Mouse (Mus musculus): ENCODE measurements at regions not wholly inside any gene's neighbourhood (a gene's known extent, or its start where the extent isn't known, plus 50 kb on each side); places are given as distances from the start of the nearest gene placed in this dataset.

DNA sequence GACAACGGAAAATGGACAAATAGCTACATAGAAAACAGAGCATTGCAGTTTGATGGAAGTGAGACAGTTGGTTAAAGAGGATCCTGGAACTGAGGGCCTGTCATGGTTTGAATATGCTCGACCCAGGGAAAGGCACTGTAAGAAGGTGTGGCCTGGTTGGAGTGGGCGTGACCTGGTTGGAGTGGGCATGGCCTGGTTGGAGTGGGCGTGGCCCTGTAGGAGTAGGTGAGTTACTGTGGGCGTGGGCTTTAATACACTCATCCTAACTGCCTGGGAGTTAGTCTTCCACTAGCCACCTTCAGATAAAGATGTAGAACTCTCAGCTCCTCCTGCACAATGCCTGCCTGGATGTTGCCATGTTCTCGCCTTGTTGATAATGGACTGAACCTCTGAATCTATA lies 126.8 kb upstream of the Tbx3 start:
- intact Hi-C loops (cut with DNase I): no loop called here
- Histone ChIP-seq H3K4me3 (no peak overlapping the region), H3K27ac (no peak overlapping the region)
- TF ChIP-seq CTCF (IDR thresholded peaks at IDR 0.05): no peak
- no peak for DNase-seq

DNA sequence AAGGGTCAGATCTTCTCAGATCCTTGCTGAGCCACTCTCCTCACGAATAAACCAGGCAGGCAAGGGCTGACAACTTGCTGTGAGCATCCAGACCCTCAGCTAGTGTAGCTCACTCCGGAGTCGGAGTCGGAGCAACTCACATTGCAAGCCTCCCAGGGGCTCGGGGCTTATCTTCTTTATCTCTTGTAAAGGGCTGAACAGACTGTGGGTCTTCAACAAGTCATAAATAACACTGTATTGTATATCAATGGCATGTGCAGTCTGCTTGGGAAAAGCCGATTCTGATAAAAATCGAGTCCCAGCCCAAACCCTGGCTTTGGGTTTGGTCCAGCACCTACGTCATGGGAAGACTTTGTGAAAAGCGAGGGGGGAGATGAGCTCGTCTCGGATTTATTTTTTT lies 125.8 kb upstream of the Tbx3 start:
- DNase-seq: peak; percentile 47
- no peak overlapping the region for H3K4me3 ChIP-seq
- intact Hi-C loops (cut with DNase I): no loop called here
- TF ChIP-seq CTCF (IDR thresholded peaks at IDR 0.05): no peak
- peak overlapping the region; percentile 41 for H3K27ac ChIP-seq

DNA sequence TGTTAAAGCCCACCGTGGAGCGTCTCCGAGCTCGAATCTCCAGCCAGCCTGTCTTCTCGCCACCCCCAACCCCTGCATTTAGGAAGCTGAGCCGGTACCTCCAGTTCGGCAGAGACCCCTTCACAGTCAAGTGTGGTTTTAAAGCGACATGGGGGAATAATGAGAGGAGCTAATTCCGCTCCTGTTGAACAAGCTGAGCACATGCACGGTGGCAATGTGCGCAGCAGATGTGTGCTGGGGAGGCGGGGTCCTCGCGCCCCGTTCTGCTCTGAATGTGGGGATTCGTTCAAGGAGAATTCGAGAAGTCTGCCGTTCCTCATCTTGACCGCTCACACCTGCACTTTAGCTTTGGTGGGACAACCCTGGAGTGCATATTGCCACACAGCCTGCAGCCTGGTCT lies 123.4 kb upstream of the Tbx3 start:
- no peak overlapping the region for H3K4me3 ChIP-seq
- intact Hi-C loops (cut with DNase I): no loop called here
- no peak for TF ChIP-seq CTCF (IDR thresholded peaks at IDR 0.05)
- DNase-seq: no peak
- no peak overlapping the region for H3K27ac ChIP-seq

DNA sequence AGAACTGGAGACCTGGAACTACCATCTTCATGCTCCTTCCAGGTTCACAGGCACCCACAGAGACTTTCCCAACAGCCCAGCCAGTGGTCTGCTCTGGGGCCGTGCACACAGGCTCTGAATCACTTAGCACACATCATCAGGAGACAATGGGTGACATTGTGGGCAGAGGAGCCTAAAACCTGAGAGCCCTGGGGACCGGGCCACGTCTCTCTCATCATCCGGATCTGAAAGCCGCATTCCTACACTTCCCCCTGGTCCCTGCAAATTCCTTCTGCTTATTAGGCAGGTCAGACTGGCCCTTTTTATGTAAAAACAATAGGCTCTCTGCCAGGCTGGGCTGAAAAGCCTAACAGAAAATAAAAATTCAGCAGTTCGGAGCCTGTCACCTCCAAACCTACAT lies 119.6 kb upstream of the Tbx3 start:
- H3K27ac ChIP-seq: no peak overlapping the region
- no peak overlapping the region for H3K4me3 ChIP-seq
- no peak for TF ChIP-seq CTCF (IDR thresholded peaks at IDR 0.05)
- intact Hi-C loops (cut with DNase I): no loop called here
- no peak for DNase-seq

DNA sequence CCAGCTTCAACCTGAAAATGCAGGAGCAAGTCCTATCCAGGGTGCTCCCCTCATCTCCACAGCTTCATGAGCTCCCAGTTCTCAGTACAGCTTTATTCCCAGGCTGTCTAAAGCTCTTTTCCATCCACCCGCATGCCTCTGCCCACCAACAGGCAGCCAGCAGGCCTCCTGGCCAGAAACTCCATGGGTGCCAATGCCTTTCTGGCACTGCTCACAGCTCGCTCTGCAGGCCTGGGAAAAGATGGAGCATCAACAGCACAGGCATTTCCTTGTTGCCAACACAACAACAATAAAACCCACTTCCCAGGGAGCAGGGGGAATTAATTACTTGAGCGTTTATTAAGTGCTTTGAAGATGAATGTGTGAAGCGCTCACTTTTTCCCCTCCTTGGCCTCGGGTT lies 117.0 kb upstream of the Tbx3 start:
- DNase-seq: no peak
- no peak overlapping the region for H3K27ac ChIP-seq
- TF ChIP-seq CTCF (IDR thresholded peaks at IDR 0.05): no peak
- intact Hi-C loops (cut with DNase I): no loop called here
- no peak overlapping the region for H3K4me3 ChIP-seq

DNA sequence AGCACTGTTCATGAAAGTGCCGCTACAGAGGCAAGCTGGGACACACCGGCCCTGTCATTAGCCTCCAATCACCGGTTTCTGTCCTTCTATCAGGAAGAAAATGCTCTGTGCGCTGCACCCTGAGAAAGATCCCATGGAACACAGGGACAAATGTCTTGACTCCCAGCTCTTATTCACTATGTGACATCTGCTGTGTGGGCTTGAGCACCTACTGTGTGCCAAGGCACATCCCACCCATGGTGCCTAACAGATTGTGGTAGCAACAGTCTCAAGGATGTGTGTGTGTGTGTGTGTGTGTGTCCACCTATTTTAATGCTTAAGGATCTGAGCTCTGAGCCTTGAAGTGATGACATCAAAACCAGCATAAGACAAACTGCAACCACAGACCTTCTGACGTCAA lies 113.4 kb upstream of the Tbx3 start:
- no peak for DNase-seq
- no peak overlapping the region for H3K27ac ChIP-seq
- H3K4me3 ChIP-seq: no peak overlapping the region
- no peak for TF ChIP-seq CTCF (IDR thresholded peaks at IDR 0.05)
- intact Hi-C loops (cut with DNase I): no loop called here

DNA sequence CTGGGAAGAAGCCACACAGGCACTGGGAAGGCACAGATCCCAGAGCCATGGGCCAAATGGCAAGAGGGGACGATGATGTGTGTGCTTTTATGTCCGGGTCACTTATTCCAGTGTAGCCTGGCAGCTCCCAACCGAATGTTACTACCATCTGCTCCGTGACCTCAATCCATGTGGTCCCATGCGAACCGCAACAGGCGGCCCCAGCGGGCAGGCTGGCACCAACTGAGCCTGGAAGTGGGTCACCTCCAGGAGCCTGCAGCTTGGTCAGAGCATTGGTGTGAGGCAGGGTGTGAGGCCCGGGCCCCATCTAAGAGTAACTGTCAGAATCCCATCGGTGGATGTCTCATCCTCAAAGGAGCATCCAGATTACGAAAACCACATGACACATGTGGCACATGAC lies 110.8 kb upstream of the Tbx3 start:
- no peak for TF ChIP-seq CTCF (IDR thresholded peaks at IDR 0.05)
- DNase-seq: no peak
- no peak overlapping the region for H3K27ac ChIP-seq
- intact Hi-C loops (cut with DNase I): no loop called here
- no peak overlapping the region for H3K4me3 ChIP-seq

DNA sequence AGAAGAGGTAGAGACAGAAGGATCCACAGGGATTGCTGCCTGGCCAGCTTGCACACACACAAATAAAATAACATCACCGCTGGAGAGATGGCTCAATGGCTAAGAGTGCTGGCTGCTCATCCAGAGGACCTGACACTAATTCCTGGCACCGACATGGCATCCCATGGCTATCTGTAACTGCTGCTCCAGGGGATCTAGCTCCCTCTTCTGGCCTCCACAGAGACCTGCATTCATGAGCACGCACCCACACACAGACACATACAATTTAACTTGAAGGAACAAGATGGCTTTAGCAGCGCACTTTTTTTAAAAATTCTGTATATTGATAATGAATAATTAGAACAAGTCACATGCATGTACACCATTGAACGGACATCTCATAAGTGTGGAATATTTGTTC lies 110.1 kb upstream of the Tbx3 start:
- H3K27ac ChIP-seq: no peak overlapping the region
- no peak for DNase-seq
- TF ChIP-seq CTCF (IDR thresholded peaks at IDR 0.05): no peak
- no peak overlapping the region for H3K4me3 ChIP-seq
- intact Hi-C loops (cut with DNase I): no loop called here

DNA sequence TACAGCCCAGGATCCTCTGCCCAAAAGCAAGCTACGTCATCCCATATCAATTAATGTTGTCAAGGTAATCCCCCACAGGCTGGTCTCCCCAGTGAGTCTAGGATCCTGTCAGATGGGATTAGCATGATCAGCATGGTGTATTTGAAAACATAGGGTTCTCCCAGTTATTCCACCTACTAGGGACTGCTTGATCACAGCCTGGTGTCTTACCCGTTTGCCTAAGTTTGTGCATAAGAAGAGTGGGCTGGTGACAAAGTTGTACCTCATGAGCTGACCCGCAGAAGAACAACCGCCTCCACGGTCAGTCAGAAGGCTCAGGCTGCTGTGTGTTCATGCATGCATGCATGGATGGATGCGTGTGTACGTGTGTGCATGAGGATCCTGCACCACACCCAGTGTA lies 108.9 kb upstream of the Tbx3 start:
- Histone ChIP-seq H3K4me3 (no peak overlapping the region), H3K27ac (no peak overlapping the region)
- no peak for DNase-seq
- intact Hi-C loops (cut with DNase I): no loop called here
- no peak for TF ChIP-seq CTCF (IDR thresholded peaks at IDR 0.05)

DNA sequence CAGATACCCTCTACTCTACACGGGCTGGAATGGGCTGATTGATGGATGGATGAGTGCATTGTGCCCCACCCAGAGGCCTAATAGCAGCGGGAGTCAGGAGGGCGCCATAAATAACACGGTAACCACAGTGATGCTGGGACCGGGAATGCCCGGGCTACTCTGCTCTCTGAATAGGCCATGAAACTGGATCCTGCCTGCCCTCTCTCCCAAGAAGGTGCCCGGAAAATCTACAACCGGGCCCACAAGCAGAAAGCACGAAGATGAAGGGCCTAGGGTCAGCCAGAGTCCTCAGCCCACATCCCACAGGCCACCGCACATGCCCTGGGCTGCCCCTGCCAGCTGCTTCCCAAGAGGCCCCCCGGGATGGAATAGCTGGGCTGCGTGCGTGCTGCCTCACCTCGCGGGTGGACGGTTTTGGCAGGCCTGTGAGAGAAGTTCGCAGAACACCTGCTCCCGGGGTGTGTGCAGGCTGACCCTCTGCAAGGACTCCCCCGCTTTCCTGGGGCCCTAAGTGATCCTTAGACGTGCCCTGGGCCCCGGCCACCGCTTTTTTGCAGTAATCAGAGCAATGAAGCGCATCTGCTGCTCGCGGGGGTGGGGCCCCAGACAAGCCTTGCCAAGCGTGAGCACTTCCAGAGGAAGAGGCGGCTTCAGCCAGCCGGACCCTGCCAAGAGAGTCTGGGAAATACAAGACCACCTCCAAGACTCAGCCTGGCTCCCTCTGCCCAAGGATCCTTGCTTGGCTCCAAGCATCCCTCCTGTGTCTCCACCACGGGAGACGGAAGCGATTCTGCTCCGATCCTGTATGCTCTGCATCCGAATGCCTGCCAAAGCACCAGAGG lies 106.7 kb upstream of the Tbx3 start:
- no peak for TF ChIP-seq CTCF (IDR thresholded peaks at IDR 0.05)
- H3K4me3 ChIP-seq: peak overlapping the region; percentile 38
- intact Hi-C loops (cut with DNase I): no loop called here
- no peak overlapping the region for H3K27ac ChIP-seq
- peak; percentile 29 for DNase-seq

DNA sequence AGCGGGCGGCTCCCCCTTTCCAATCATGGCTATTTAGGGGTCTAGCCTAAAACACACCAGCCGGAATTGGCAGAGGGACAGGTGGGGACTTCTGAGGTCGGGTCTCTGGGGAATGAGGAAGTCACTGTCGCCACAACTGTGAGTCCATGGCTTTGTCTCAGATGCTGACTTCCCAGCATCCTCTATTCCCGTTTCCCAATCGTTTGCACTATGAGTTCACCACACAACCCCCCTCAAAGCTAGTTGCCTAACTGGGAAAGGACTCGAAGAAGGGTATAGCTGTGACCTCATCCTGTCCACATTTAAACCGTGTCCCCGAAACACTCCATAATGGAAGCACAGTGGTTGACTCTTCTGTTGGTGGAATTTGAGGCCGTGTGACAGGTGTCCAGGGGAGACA lies 102.8 kb upstream of the Tbx3 start:
- no peak overlapping the region for H3K27ac ChIP-seq
- no peak for TF ChIP-seq CTCF (IDR thresholded peaks at IDR 0.05)
- H3K4me3 ChIP-seq: no peak overlapping the region
- no peak for DNase-seq
- intact Hi-C loops (cut with DNase I): no loop called here

DNA sequence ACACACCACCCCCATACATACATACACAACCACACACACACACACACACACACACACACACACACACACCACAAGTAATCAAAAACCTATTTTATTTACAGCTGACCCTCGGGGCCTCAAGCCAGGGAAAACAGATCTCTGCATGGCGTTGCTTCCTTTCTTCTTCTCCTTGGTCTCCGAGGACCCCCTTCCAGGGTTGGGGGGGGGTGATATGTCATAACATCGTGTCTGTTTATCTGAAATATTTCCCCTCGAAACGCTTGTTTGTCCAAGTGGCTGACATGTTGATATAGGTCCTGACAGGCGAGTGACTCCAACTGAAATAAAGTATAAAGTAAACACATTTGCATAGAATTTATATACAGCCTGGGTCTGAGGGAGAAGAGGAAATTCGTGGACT lies 100.4 kb upstream of the Tbx3 start:
- H3K27ac ChIP-seq: no peak overlapping the region
- no peak for DNase-seq
- intact Hi-C loops (cut with DNase I): no loop called here
- TF ChIP-seq CTCF (IDR thresholded peaks at IDR 0.05): no peak
- no peak overlapping the region for H3K4me3 ChIP-seq

DNA sequence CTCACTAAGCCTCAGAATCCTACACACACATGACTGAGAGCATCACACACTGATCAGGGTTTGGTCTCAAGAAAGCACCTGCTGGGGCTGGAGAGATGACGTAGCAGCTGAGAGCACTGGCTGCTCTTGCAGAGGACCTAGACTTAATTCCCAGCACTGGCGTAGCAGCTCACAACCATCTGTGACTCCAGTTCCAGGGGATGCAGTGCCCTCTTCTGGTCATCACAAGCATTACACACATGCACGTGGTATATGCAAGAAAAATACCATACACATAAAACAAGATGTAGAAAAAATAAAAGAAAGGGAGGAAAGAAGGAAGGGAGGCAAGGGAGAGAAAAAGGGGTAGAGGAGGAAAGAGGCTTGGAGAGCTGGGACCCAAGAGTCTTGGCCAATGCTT lies 98.8 kb upstream of the Tbx3 start:
- H3K4me3 ChIP-seq: no peak overlapping the region
- no peak overlapping the region for H3K27ac ChIP-seq
- DNase-seq: no peak
- peak; percentile 33 for TF ChIP-seq CTCF (IDR thresholded peaks at IDR 0.05)
- intact Hi-C loops (cut with DNase I): no loop called here

DNA sequence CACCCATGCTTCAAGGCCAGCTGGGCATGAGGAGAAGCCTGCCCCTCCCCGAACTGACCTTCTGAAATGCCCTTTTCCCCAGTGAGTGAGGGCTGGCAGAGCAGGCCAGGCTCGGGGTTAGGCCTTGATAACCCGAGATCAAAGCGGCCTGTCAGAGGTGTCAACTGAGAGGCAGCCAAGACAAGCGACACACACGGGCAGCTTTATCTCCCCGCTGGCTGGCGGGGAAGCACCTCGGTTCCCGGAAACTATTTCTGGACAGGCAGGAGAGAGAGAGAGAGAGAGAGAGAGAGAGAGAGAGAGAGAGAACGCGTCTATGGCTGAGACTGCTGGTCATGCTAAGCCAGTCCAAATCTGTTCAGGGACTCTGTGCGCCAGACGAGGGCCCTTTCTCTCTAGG lies 95.3 kb upstream of the Tbx3 start:
- no peak for TF ChIP-seq CTCF (IDR thresholded peaks at IDR 0.05)
- Histone ChIP-seq H3K27ac (no peak overlapping the region), H3K4me3 (no peak overlapping the region)
- intact Hi-C loops (cut with DNase I): no loop called here
- no peak for DNase-seq

Data from gastrocnemius, adult 2 months (tissue).